Mouse (Mus musculus) liver, postnatal 0 days (tissue): Measurements from ENCODE around the gene Cldnd1. TPM values are rescaled to one million over a fixed set of nuclear protein-coding genes. Genes with fewer than 3 reads are reported as not detected.

Experiments
- ATAC-seq: fragments of 200-750 bp; cut with Nextera tagmentation; 2 replicates; pipeline ENCODE4 v1.8.0; 2017; ENCODE audit warnings: mild to moderate bottlenecking, moderate library complexity
- DNase-seq: peaks from one replicate; pipeline ENCODE4 v3.0.0-alpha.2; 2016
- H3K27ac ChIP-seq: fragments of 300-500 bp; sonication (generic); 2 replicates; pipeline ENCODE4 v1.5.1; 2014; ENCODE audit warnings: antibody characterized with exemption, moderate library complexity, mild to moderate bottlenecking, low read depth
- H3K27me3 ChIP-seq: fragments of 300-500 bp; sonication (generic); 2 replicates; pipeline ENCODE4 v1.6.1; 2014; ENCODE audit warnings: low read length, control low read depth, mixed read lengths; ENCODE audit not compliant: insufficient read depth
- H3K36me3 ChIP-seq: fragments of 300-500 bp; sonication (generic); replicated peaks from 2 replicates; pipeline ENCODE4 v1.6.1; 2014; ENCODE audit warnings: mild to moderate bottlenecking, control low read depth, low read length, moderate library complexity, mixed read lengths; ENCODE audit not compliant: insufficient read depth
- H3K4me1 ChIP-seq: fragments of 300-500 bp; sonication (generic); 2 replicates; pipeline ENCODE4 v1.6.1; 2014; ENCODE audit warnings: antibody characterized with exemption, mild to moderate bottlenecking, control low read depth; ENCODE audit not compliant: insufficient read depth
- H3K4me2 ChIP-seq: fragments of 300-500 bp; sonication (generic); 2 replicates; pipeline ENCODE4 v1.6.1; 2014; ENCODE audit warnings: low read depth, mild to moderate bottlenecking, low read length, moderate library complexity, mixed read lengths
- H3K4me3 ChIP-seq: fragments of 300-500 bp; sonication (generic); 2 replicates; pipeline ENCODE4 v1.5.1; 2014; ENCODE audit warnings: low read depth, low read length
- H3K9ac ChIP-seq: fragments of 300-500 bp; sonication (generic); replicated peaks from 2 replicates; pipeline ENCODE4 v1.6.1; 2014; ENCODE audit warnings: mild to moderate bottlenecking, moderate library complexity
- H3K9me3 ChIP-seq: fragments of 300-500 bp; sonication (generic); 2 replicates; pipeline ENCODE4 v1.6.1; 2016; ENCODE audit warnings: mild to moderate bottlenecking, control low read depth, low read length, mixed read lengths
- CTCF ChIP-seq: sonication (generic); IDR thresholded peaks from 2 replicates; pipeline ENCODE4 v1.5.1; 2016; ENCODE audit warnings: antibody characterized with exemption, low read depth
- EP300 ChIP-seq: IDR thresholded peaks from 2 replicates; pipeline ENCODE4 v1.6.1; 2016; ENCODE audit warnings: antibody characterized with exemption, low read depth, mild to moderate bottlenecking
- WGBS: fragments of 180-500 bp; shearing (Covaris S2); extraction: QIAGEN DNeasy Blood & Tissue Kit; methylation state at CpG from one replicate; pipeline ENCODE4 v1.1.7; 2014; ENCODE audit not compliant: insufficient replicate concordance; 5-methylcytosine and 5-hydroxymethylcytosine counted together
- polyA plus RNA-seq: library from polyadenylated mRNA; unstranded; fragments of >200 nt; fragmentation: Nextera tagmentation; extraction: Ambion mirVana; gene quantifications from 2 replicates; pipeline ENCODE4 v1.2.1, GENCODE M21; 2015

The Cldnd1 gene
- polyA plus RNA-seq, 1 experiment from 2014 or later = 28.4 TPM

- Histone ChIP-seq H3K36me3 (no peaks in the 10 kb centered on the region), H3K4me1 (no peaks in the 10 kb centered on the region), H3K4me2 (no peak overlapping the region), H3K27me3 (no peaks in the 10 kb centered on the region), H3K9ac (no peak overlapping the region), H3K4me3 (no peak overlapping the region), H3K27ac (no peak overlapping the region), H3K9me3 (no peaks in the 10 kb centered on the region)
- DNase-seq (no peak), ATAC-seq (no peak)
- TF ChIP-seq CTCF = no peak
- no peak for TF ChIP-seq EP300
- 68% methylated on average over 4 of the region's 4 CpGs for WGBS
Measured at GRCm38 (mm10) chr16:58715018-58715417, 12.7 kb upstream of the Cldnd1 start.

GRCm38 (mm10) chr16:58718666-58719120 lies 9.0 kb upstream of the Cldnd1 start, which contains the start of gene Gpr15:
Gpr15 (minus strand) TSS chr16:58719070.
- H3K9me3 ChIP-seq = no peaks in the 10 kb centered on the region
- no peaks in the 10 kb centered on the region for H3K36me3 ChIP-seq
- DNase-seq = no peak
- H3K9ac ChIP-seq = no peak within 1 kb of the TSS
- no peaks in the 10 kb centered on the region for H3K27me3 ChIP-seq
- H3K27ac ChIP-seq = no peak within 1 kb of the TSS
- H3K4me1 ChIP-seq = no peaks in the 10 kb centered on the region
- 89% methylated on average over 7 of the region's 7 CpGs for WGBS
- no peak within 1 kb of the TSS for H3K4me3 ChIP-seq
- H3K4me2 ChIP-seq = no peak within 1 kb of the TSS
- ATAC-seq = no peak
- TF ChIP-seq EP300 (no peak), CTCF (no peak)

- DNase-seq (no peak), ATAC-seq (no peak)
- Histone ChIP-seq H3K9ac (no peak overlapping the region), H3K27me3 (no peaks in the 10 kb centered on the region), H3K4me2 (no peak overlapping the region), H3K4me1 (no peaks in the 10 kb centered on the region), H3K36me3 (no peaks in the 10 kb centered on the region), H3K9me3 (no peaks in the 10 kb centered on the region), H3K4me3 (no peak overlapping the region), H3K27ac (no peak overlapping the region)
- WGBS = 51% methylated on average over 2 of the region's 2 CpGs
- TF ChIP-seq EP300 = no peak
- TF ChIP-seq CTCF = no peak
Measured at GRCm38 (mm10) chr16:58722292-58722691, 5.4 kb upstream of the Cldnd1 start.

- Histone ChIP-seq H3K4me2 (peak overlapping the region; percentile 94), H3K36me3 (peaks cover 14% of the 10 kb centered on the region), H3K27me3 (no peaks in the 10 kb centered on the region), H3K4me1 (0 out of 2 replicates have a peak, but pooled peaks cover 4% of the 10 kb centered on the region), H3K27ac (no peak overlapping the region), H3K9ac (no peak overlapping the region), H3K4me3 (peak overlapping the region; percentile 88; the same call in 1 of the 2 replicates), H3K9me3 (no peaks in the 10 kb centered on the region)
- WGBS = 67% methylated on average over 11 of the region's 11 CpGs
- ATAC-seq (no peak), DNase-seq (no peak)
- TF ChIP-seq EP300 = no peak
- no peak for TF ChIP-seq CTCF
Measured at GRCm38 (mm10) chr16:58726680-58727476, 832 bp upstream of the Cldnd1 start.

- no peaks in the 10 kb centered on the region for H3K27me3 ChIP-seq
- DNase-seq = no peak
- no peaks in the 10 kb centered on the region for H3K9me3 ChIP-seq
- peak overlapping the region; percentile 88 for H3K4me3 ChIP-seq
- peak overlapping the region; percentile 66 for H3K27ac ChIP-seq
- WGBS = under 1% methylated on average over 23 of the region's 31 CpGs
- TF ChIP-seq EP300 = no peak
- no peak for TF ChIP-seq CTCF
- H3K4me1 ChIP-seq = 0 out of 2 replicates have a peak, but pooled peaks cover 4% of the 10 kb centered on the region
- peak overlapping the region; percentile 82 for H3K9ac ChIP-seq
- H3K4me2 ChIP-seq = peak overlapping the region; percentile 94
- peaks cover 22% of the 10 kb centered on the region for H3K36me3 ChIP-seq
- ATAC-seq = peak; percentile 79
Measured at GRCm38 (mm10) chr16:58728176-58728671, 514 bp downstream of the Cldnd1 start.

- H3K36me3 ChIP-seq = peaks cover 3% of the 10 kb centered on the region; the same call in 1 of the 2 replicates
- H3K27me3 ChIP-seq = no peaks in the 10 kb centered on the region
- ATAC-seq = no peak
- no peak overlapping the region for H3K9ac ChIP-seq
- DNase-seq = no peak
- WGBS = 74% methylated on average over 4 of the region's 4 CpGs
- no peaks in the 10 kb centered on the region for H3K4me1 ChIP-seq
- H3K27ac ChIP-seq = no peak overlapping the region
- no peak for TF ChIP-seq EP300
- TF ChIP-seq CTCF = no peak
- H3K4me3 ChIP-seq = no peak overlapping the region
- H3K9me3 ChIP-seq = no peaks in the 10 kb centered on the region
- no peak overlapping the region for H3K4me2 ChIP-seq
Measured at GRCm38 (mm10) chr16:58738205-58738604, 10.5 kb downstream of the Cldnd1 start.
